Mouse (Mus musculus) bone marrow, adult 2 months (tissue): ENCODE measurements around the gene Cul7.

Source experiments
- CTCF ChIP-seq: fragments of 200-500 bp; IDR thresholded peaks from 2 replicates; pipeline ENCODE4 v1.5.1; 2011; ENCODE audit warnings: low read length, control low read depth; ENCODE audit not compliant: control insufficient read depth, insufficient read depth
- POLR2A ChIP-seq: fragments of 200-500 bp; IDR thresholded peaks from 2 replicates; pipeline ENCODE4 v1.6.1; 2011; ENCODE audit warnings: low read depth, mild to moderate bottlenecking, control low read depth, low read length, borderline replicate concordance; ENCODE audit not compliant: control insufficient read depth

- TF ChIP-seq POLR2A (no peak), CTCF (no peak)
Measured at GRCm38 (mm10) chr17:46702100-46702499, 52.0 kb downstream of the Cul7 start.
